ENCODE assay signal across 9 mouse cellular contexts in genomic region chr12:86076321-86076901, GRCm38 (mm10). TPM values are rescaled to one million over a fixed set of nuclear protein-coding genes. Genes with fewer than 3 reads are reported as not detected.
DNase-seq lines count a peak whose midpoint lies in the region; ATAC-seq and TF ChIP-seq lines count a peak whose summit lies in the region.
"Had no signal": no experiment of that assay in that cellular context is flagged by ENCODE, and none has a peak within 500 bp of the region (broad histone marks: within the 10 kb centered on the region; RNA-seq: fewer than 3 reads in every experiment).

No protein-coding gene starts in this region.

- peak overlapping the region; percentile 42; the same call in 1 of the 2 replicates for H3K9ac ChIP-seq in kidney, embryonic 14.5 days (ENCODE audit: low read depth, low read length)
- H3K9ac ChIP-seq: liver, embryonic 15.5 days had no signal

- H3K27me3 ChIP-seq in kidney, embryonic 14.5 days (ENCODE audit: control insufficient read depth, insufficient read depth, low read length): 0 out of 2 replicates have a peak, but pooled peaks cover 2% of the 10 kb centered on the region

- TF ChIP-seq CTCF in lung, adult 2 months (IDR thresholded peaks at IDR 0.05; ENCODE audit: insufficient read depth, low read length): peak; percentile 34; the same call in 1 of the 2 replicates

- peak; percentile 25 for DNase-seq in embryo, embryonic 10.5 days (ENCODE audit: low spot score)
- no peak for DNase-seq in embryo, embryonic 10 days (ENCODE audit: low spot score)
- peak; percentile 69 to 77 for DNase-seq in cerebellum, postnatal 10 days
- peak; percentile 51 for DNase-seq in gastrocnemius, postnatal 25 days
- DNase-seq in lung, adult 2 months: peak; percentile 47
- DNase-seq in ovary, postnatal 10 days (ENCODE audit: low spot score): peak; percentile 22

- H3K36me3 ChIP-seq in kidney, embryonic 14.5 days (ENCODE audit: control insufficient read depth, insufficient read depth, low read length): no peaks in the 10 kb centered on the region
- H3K36me3 ChIP-seq: liver, embryonic 15.5 days had no signal

- H3K27ac ChIP-seq in kidney, embryonic 14.5 days (ENCODE audit: low read depth, low read length): no peak overlapping the region
- H3K27ac ChIP-seq: liver, embryonic 15.5 days had no signal

- H3K4me1 ChIP-seq in kidney, embryonic 14.5 days (ENCODE audit: control insufficient read depth, insufficient read depth, low read length): peaks cover 18% of the 10 kb centered on the region
- H3K4me1 ChIP-seq in lung, adult 2 months (ENCODE audit: control insufficient read depth, insufficient read depth, low read length): no peaks in the 10 kb centered on the region

- WGBS in kidney, embryonic 14.5 days: 7% methylated on average over 13 of the region's 13 CpGs
- 15% methylated on average over 13 of the region's 13 CpGs for WGBS in lung, adult 2 months

- H3K9me3 ChIP-seq in kidney, embryonic 14.5 days (ENCODE audit: control insufficient read depth, low read length): no peaks in the 10 kb centered on the region
- H3K9me3 ChIP-seq: liver, embryonic 15.5 days had no signal

- no peak for ATAC-seq in kidney, embryonic 14.5 days (ENCODE audit: low FRiP score, low TSS enrichment)
- no peak for ATAC-seq in erythroblast, adult 5-6 weeks (replicated peaks; ENCODE audit: low FRiP score, poor library complexity, severe bottlenecking)

- H3K4me3 ChIP-seq in kidney, embryonic 14.5 days (ENCODE audit: low read length): peak overlapping the region; percentile 62
- peak overlapping the region; percentile 38 for H3K4me3 ChIP-seq in lung, adult 2 months (replicated peaks; ENCODE audit: extremely low read depth, low read depth, low read length)
- H3K4me3 ChIP-seq: liver, embryonic 15.5 days had no signal

- no peak for TF ChIP-seq POLR2A in lung, adult 2 months (IDR thresholded peaks at IDR 0.05; ENCODE audit: borderline replicate concordance, extremely low read depth, low read depth, low read length)

- peak overlapping the region; percentile 88 for H3K4me2 ChIP-seq in kidney, embryonic 14.5 days (replicated peaks; ENCODE audit: low read depth, low read length)
- H3K4me2 ChIP-seq: liver, embryonic 15.5 days had no signal

RNA-seq across cellular contexts. Expression of gene Tgfb3, which starts 2.4 kb away (rescaled TPM):
- total RNA-seq in gastrocnemius, postnatal 25 days (2021): 10 to 100 TPM; 31.4 to 32.5 TPM
- 12.7 and 17.8 TPM in 2 replicates for polyA plus RNA-seq in kidney, embryonic 14.5 days (2014; fragmentation: Nextera tagmentation; extraction: Ambion mirVana)
- 24.8 and 33.9 TPM in 2 replicates for polyA plus RNA-seq in lung, adult 2 months (2012; rRNA removed)
- total RNA-seq in erythroblast, adult 5-6 weeks (2015; ENCODE audit: low replicate concordance): not detected in 2 replicates
- not detected in 2 replicates for total RNA-seq in erythroblast, adult 5-6 weeks (2017; ENCODE audit: low replicate concordance)

RNA-seq across cellular contexts. Expression of gene Ift43, which starts 5.9 kb away (rescaled TPM):
- 1 to 10 TPM; 7.8 to 9.5 TPM for total RNA-seq in gastrocnemius, postnatal 25 days (2021)
- 77.0 and 87.9 TPM in 2 replicates for polyA plus RNA-seq in kidney, embryonic 14.5 days (2014; fragmentation: Nextera tagmentation; extraction: Ambion mirVana)
- polyA plus RNA-seq in lung, adult 2 months (2012; rRNA removed): 32.8 and 49.6 TPM in 2 replicates
- not detected in 2 replicates for total RNA-seq in erythroblast, adult 5-6 weeks (2015; ENCODE audit: low replicate concordance)
- total RNA-seq in erythroblast, adult 5-6 weeks (2017; ENCODE audit: low replicate concordance): not detected in 2 replicates

Comparison
In these comparisons a context has a peak if more than half of its experiments do, and no peak if none do; other contexts are left out.
1. RNA of gene Tgfb3, which starts 2.4 kb away (total RNA-seq): 31.4 to 32.5 TPM in gastrocnemius, postnatal 25 days; not detected in erythroblast, adult 5-6 weeks; every median in the first group is over 10 times any median in the second.
2. RNA of gene Ift43, which starts 5.9 kb away (total RNA-seq): 7.8 to 9.5 TPM in gastrocnemius, postnatal 25 days; not detected in erythroblast, adult 5-6 weeks; every median in the first group is over 4 times any median in the second.